Mouse (Mus musculus) thymus, postnatal 4 days (tissue): ENCODE measurements around the gene AC192777.2.
"Not testable (repeated sequence)": the region's sequence is repeated elsewhere in the genome, so short reads cannot be mapped to it uniquely, and the experiment has no call there.

ENCODE experiments used
- DNase-seq: peaks from one replicate; pipeline ENCODE4 v3.0.0; 2021

Gene AC192777.2

GRCm38 (mm10) chr17:40095150-40095549, at the start of gene AC192777.2:
Gene AC192777.2, plus strand, starts transcription at chr17:40095450.
- not testable (repeated sequence) for DNase-seq

GRCm38 (mm10) chr17:40116172-40116571, 20.9 kb downstream of the AC192777.2 start:
- DNase-seq = not testable (repeated sequence)

GRCm38 (mm10) chr17:40116877-40117276, 21.6 kb downstream of the AC192777.2 start:
- not testable (repeated sequence) for DNase-seq
